Mouse (Mus musculus) CH12.LX (cell line): Measurements from ENCODE around the gene Cds1. TPM values are rescaled to one million over a fixed set of nuclear protein-coding genes. Genes with fewer than 3 reads are reported as not detected.

Experiments used
- DNase-seq: peaks from one replicate; pipeline ENCODE4 v3.0.0-alpha.2; 2013; ENCODE audit errors: extremely low read depth
- H3K27ac ChIP-seq: 2 replicates; pipeline ENCODE4 v1.5.1; 2012; ENCODE audit warnings: low read depth, mild to moderate bottlenecking, control low read depth, moderate library complexity; ENCODE audit not compliant: insufficient read depth
- H3K27me3 ChIP-seq: replicated peaks from 2 replicates; pipeline ENCODE3; 2012; ENCODE audit warnings: inconsistent platforms
- H3K36me3 ChIP-seq, 2 experiments: replicated peaks in 1 of 2; 2 replicates each; pipeline versions ENCODE3 to v1.6.1; 2012; ENCODE audit warnings: inconsistent platforms in 1 of 2, low read length in 1 of 2, mild to moderate bottlenecking in 1 of 2, mixed read lengths in 1 of 2, moderate library complexity in 1 of 2; ENCODE audit not compliant: control insufficient read depth in 1 of 2, insufficient read depth in 1 of 2
- H3K4me1 ChIP-seq, 2 experiments: 2 replicates each; pipeline ENCODE4 v1.6.1; 2012; ENCODE audit warnings: inconsistent platforms in 1 of 2, moderate library complexity in 1 of 2; ENCODE audit not compliant: insufficient read depth in 2 of 2, control insufficient read depth in 1 of 2
- H3K4me2 ChIP-seq: 2 replicates; pipeline ENCODE4 v1.6.1; 2012; ENCODE audit warnings: low read depth, mild to moderate bottlenecking, control low read depth; ENCODE audit not compliant: poor library complexity, insufficient read depth, severe bottlenecking
- H3K4me3 ChIP-seq, 3 experiments: fragments of 150-350 bp in 1 of 3; sonication (generic) in 1 of 3; replicated peaks in 1 of 3; 2 replicates each; pipeline versions ENCODE3 to v1.5.1; 2011 to 2012; ENCODE audit warnings: low read depth in 2 of 3, low read length in 2 of 3, mild to moderate bottlenecking in 2 of 3, moderate library complexity in 2 of 3, control low read depth in 1 of 3, improper control_type of control experiment in 1 of 3, inconsistent platforms in 1 of 3, mixed read lengths in 1 of 3; ENCODE audit not compliant: poor library complexity in 1 of 3
- H3K79me2 ChIP-seq: replicated peaks from 2 replicates; pipeline ENCODE4 v1.6.1; 2012; ENCODE audit warnings: mild to moderate bottlenecking, moderate library complexity; ENCODE audit not compliant: control insufficient read depth, poor library complexity, insufficient read depth, severe bottlenecking; ENCODE audit errors: extremely low read depth
- H3K9ac ChIP-seq: 2 replicates; pipeline ENCODE4 v1.6.1; 2012; ENCODE audit warnings: low read depth, mild to moderate bottlenecking, control low read depth, moderate library complexity; ENCODE audit not compliant: insufficient read depth
- H3K9me3 ChIP-seq: replicated peaks from 2 replicates; pipeline ENCODE3; 2012; ENCODE audit warnings: low read length, inconsistent platforms, mixed read lengths
- BHLHE40 ChIP-seq: IDR thresholded peaks from 2 replicates; pipeline ENCODE4 v1.6.1; 2011; ENCODE audit warnings: mild to moderate bottlenecking, low read depth, low read length, improper control_type of control experiment
- CHD1 ChIP-seq: IDR thresholded peaks from 2 replicates; pipeline ENCODE4 v1.6.1; 2012; ENCODE audit warnings: low read depth, low read length, improper control_type of control experiment, inconsistent platforms
- CHD2 ChIP-seq: IDR thresholded peaks from 2 replicates; pipeline ENCODE4 v1.6.1; 2011; ENCODE audit warnings: low read length, improper control_type of control experiment
- E2F4 ChIP-seq: IDR thresholded peaks from 2 replicates; pipeline ENCODE4 v1.6.1; 2011; ENCODE audit warnings: low read depth, low read length, improper control_type of control experiment; ENCODE audit not compliant: insufficient replicate concordance
- ELF1 ChIP-seq: IDR thresholded peaks from 2 replicates; pipeline ENCODE4 v1.6.1; 2014; ENCODE audit warnings: low read depth, mild to moderate bottlenecking, inconsistent platforms, low read length, improper control_type of control experiment
- GABPA ChIP-seq: IDR thresholded peaks from 2 replicates; pipeline ENCODE4 v1.6.1; 2012; ENCODE audit warnings: low read depth, low read length, improper control_type of control experiment, inconsistent platforms; ENCODE audit not compliant: insufficient replicate concordance
- MAFK ChIP-seq: IDR thresholded peaks from 2 replicates; pipeline ENCODE4 v1.6.1; 2011; ENCODE audit warnings: low read length, improper control_type of control experiment; ENCODE audit not compliant: insufficient replicate concordance
- MAZ ChIP-seq: IDR thresholded peaks from 2 replicates; pipeline ENCODE4 v1.6.1; 2012; ENCODE audit warnings: low read depth, mild to moderate bottlenecking, inconsistent platforms, low read length, improper control_type of control experiment, moderate library complexity
- MEF2A ChIP-seq: IDR thresholded peaks from 2 replicates; pipeline ENCODE4 v1.6.1; 2014; ENCODE audit warnings: low read depth, mild to moderate bottlenecking, inconsistent platforms, low read length, improper control_type of control experiment, borderline replicate concordance
- NELFE ChIP-seq: IDR thresholded peaks from 2 replicates; pipeline ENCODE4 v1.6.1; 2011; ENCODE audit warnings: low read depth, low read length, improper control_type of control experiment
- NRF1 ChIP-seq: IDR thresholded peaks from 2 replicates; pipeline ENCODE4 v1.6.1; 2014; ENCODE audit warnings: low read depth, mild to moderate bottlenecking, inconsistent platforms, low read length, improper control_type of control experiment, moderate library complexity
- PAX5 ChIP-seq: IDR thresholded peaks from 2 replicates; pipeline ENCODE4 v1.6.1; 2012; ENCODE audit warnings: low read length, inconsistent platforms, mixed read lengths
- POLR2A ChIP-seq: IDR thresholded peaks from 2 replicates; pipeline ENCODE4 v1.6.1; 2011; ENCODE audit warnings: low read depth, mild to moderate bottlenecking, improper control_type of control experiment, low read length
- RCOR1 ChIP-seq: conservative IDR thresholded peaks from 2 replicates; pipeline ENCODE4 v1.6.1; 2012; ENCODE audit warnings: low read depth, mild to moderate bottlenecking, inconsistent platforms, low read length, improper control_type of control experiment
- TBP ChIP-seq: conservative IDR thresholded peaks from 2 replicates; pipeline ENCODE4 v1.6.1; 2011; ENCODE audit warnings: low read depth, low read length, improper control_type of control experiment
- TCF12 ChIP-seq: IDR thresholded peaks from 2 replicates; pipeline ENCODE4 v1.6.1; 2014; ENCODE audit warnings: low read depth, mild to moderate bottlenecking, inconsistent platforms, low read length, improper control_type of control experiment
- UBTF ChIP-seq: IDR thresholded peaks from 2 replicates; pipeline ENCODE4 v1.6.1; 2012; ENCODE audit warnings: low read depth, mild to moderate bottlenecking, inconsistent platforms, low read length, improper control_type of control experiment, moderate library complexity
- USF2 ChIP-seq: conservative IDR thresholded peaks from 2 replicates; pipeline ENCODE4 v1.6.1; 2011; ENCODE audit warnings: low read depth, low read length, improper control_type of control experiment
- ZC3H11A ChIP-seq: IDR thresholded peaks from 2 replicates; pipeline ENCODE4 v1.6.1; 2012; ENCODE audit warnings: low read depth, mild to moderate bottlenecking, inconsistent platforms, low read length, improper control_type of control experiment
- ZNF384 ChIP-seq: IDR thresholded peaks from 2 replicates; pipeline ENCODE4 v1.6.1; 2012; ENCODE audit warnings: low read depth, low read length, improper control_type of control experiment, inconsistent platforms
- dilution Hi-C: fragments of 300-500 bp; cut with MboI; formaldehyde crosslinking; loops from 2 replicates; pipeline ENCODE4 v1.14.3; 2020; ENCODE audit warnings: low sequenced_read_pairs; ENCODE audit not compliant: extremely low pct_unique_long_range_greater_than_20kb, extremely low pct_ligation_motif_present
- in situ Hi-C: fragments of 300-500 bp; cut with MboI; formaldehyde crosslinking; loops from 3 replicates; pipeline ENCODE4 v1.14.3; 2019; ENCODE audit warnings: low sequenced_read_pairs, low pct_ligation_motif_present, low pct_unique_long_range_greater_than_20kb, mixed read lengths
- polyA plus RNA-seq: library from polyadenylated mRNA; unstranded; fragments of >175 nt; gene quantifications from 2 replicates; pipeline ENCODE4 v1.2.1, GENCODE M21; 2012; ENCODE audit warnings: low read depth; ENCODE audit not compliant: insufficient read length
- total RNA-seq, 2 experiments: library from RNA; depleted of rRNA; stranded (reverse); fragments of 300-350 nt in 1 of 2; fragments of >200 nt in 1 of 2; gene quantifications; 2 replicates each; pipeline ENCODE4 v1.2.3; 2012 to 2014

Cds1 gene
- total and polyA plus RNA-seq, 3 experiments = not detected

DNA sequence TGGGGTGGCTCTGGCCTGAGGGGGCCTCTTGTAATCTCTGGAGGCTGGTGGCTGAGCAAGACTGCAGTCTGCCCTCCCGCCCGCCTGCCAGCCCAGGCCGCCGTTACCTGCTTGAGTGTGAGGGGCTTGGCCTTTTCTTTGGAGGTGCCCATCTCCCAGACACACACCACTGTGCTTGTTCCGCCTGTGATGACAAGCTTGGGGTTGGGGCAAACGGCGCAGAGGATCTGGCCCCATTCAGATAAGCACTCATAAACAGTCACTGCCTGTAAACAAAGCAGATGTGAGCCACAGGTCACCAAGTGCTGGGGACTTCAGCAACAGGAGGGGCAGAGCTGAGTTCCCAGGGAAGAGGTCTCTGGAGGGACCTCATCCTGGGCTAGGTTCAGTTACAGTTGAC is 86.2 kb downstream of the Cds1 start:
- H3K27ac ChIP-seq = no peak overlapping the region
- H3K9ac ChIP-seq = no peak overlapping the region
- no peak for DNase-seq
- in situ Hi-C loops = no loop called here
- TF ChIP-seq ELF1 = no peak
- TF ChIP-seq TCF12 = no peak
- TF ChIP-seq USF2 = no peak
- no peak for TF ChIP-seq GABPA
- TF ChIP-seq PAX5 = no peak
- TF ChIP-seq RCOR1 = no peak
- no peak for TF ChIP-seq E2F4
- TF ChIP-seq MAFK = no peak
- TF ChIP-seq TBP = no peak
- no peak for TF ChIP-seq NELFE
- TF ChIP-seq ZC3H11A = no peak
- no peak for TF ChIP-seq ZNF384
- no peak for TF ChIP-seq POLR2A
- no peak for TF ChIP-seq MAZ
- TF ChIP-seq, all 38 proteins: peak for 0
- Histone ChIP-seq H3K36me3 (no peaks in the 10 kb centered on the region), H3K4me1 (no peaks in the 10 kb centered on the region), H3K4me2 (no peak overlapping the region), H3K4me3 (no peak overlapping the region), H3K27me3 (no peaks in the 10 kb centered on the region), H3K9me3 (peaks cover 93% of the 10 kb centered on the region), H3K79me2 (no peaks in the 10 kb centered on the region)
- dilution Hi-C loops = no loop called here

DNA sequence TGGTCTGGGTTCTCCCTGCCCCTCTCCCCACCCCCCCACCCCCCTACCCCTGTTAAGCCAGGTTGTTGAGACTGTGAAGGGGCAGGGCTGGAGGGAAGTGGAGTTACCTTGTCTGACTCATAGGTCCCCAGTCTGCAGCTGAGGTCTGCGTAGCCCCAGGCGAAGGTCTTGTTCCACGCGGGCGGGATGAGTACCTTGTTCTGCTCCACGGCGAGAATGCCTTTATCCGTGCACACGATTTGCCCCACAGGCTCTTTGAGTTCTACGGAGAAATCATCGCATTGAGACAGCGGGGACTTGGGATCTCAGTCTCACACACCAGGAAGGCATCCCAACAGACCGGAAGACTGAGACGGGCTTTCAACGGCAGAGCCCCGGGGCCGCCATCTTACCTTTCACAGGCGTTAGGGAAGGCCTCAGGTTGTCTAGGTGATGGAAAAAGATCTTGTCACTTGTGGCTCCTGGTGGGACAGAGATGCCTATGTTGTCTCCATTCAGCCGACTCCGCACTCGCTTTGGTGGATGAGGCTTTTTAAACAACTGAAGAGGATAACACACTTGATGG is 87.3 kb downstream of the Cds1 start:
- Histone ChIP-seq H3K4me1 (no peaks in the 10 kb centered on the region), H3K27me3 (no peaks in the 10 kb centered on the region), H3K27ac (no peak overlapping the region), H3K9me3 (peaks cover 87% of the 10 kb centered on the region), H3K4me2 (no peak overlapping the region), H3K9ac (no peak overlapping the region), H3K79me2 (no peaks in the 10 kb centered on the region), H3K4me3 (no peak overlapping the region), H3K36me3 (no peaks in the 10 kb centered on the region)
- DNase-seq = no peak
- in situ Hi-C loops = no loop called here
- dilution Hi-C loops = no loop called here
- TF ChIP-seq UBTF (no peak), PAX5 (no peak), USF2 (no peak), CHD1 (no peak), CHD2 (no peak), NRF1 (no peak), MAZ (no peak), BHLHE40 (no peak), MEF2A (no peak)
